Mouse (Mus musculus): ENCODE results near the gene 2210407C18Rik.

DNA sequence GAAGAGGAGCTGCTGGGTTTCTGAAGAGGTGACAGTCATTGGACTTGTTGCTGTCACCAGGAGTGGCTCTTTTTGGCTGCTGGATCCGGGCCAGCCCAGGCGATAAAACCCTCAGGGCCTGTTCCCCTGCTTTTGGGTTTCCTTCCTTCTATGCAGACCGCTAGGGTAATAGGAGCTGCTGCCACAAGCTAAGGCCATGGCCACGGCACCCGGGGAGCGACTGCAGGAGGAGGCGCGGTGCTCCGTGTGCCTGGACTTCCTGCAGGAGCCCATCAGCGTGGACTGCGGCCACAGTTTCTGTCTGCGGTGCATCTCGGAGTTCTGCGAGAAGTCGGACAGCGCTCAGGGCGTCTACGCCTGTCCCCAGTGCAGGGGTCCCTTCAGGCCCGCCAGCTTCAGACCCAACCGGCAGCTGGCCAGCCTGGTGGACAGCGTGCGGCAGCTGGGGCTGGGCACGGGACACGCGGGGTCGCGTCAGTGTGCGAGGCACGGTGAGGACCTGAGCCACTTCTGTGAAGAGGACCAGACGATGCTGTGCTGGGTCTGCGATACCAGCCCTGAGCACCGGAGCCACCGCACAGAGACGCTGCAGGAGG lies 24.5 kb upstream of the 2210407C18Rik start, which contains the start of gene Trim58:
- TF ChIP-seq CTCF (IDR thresholded peaks at IDR 0.05; ENCODE audit: extremely low read depth, insufficient read length, insufficient replicate concordance, low read depth, low read length) (no peak), POLR2A (IDR thresholded peaks at IDR 0.05; ENCODE audit: low read depth, low read length) (no peak)

Measured in small intestine, adult 2 months (tissue).